Mouse (Mus musculus): Measurements from ENCODE around the gene Mat1a.

DNA sequence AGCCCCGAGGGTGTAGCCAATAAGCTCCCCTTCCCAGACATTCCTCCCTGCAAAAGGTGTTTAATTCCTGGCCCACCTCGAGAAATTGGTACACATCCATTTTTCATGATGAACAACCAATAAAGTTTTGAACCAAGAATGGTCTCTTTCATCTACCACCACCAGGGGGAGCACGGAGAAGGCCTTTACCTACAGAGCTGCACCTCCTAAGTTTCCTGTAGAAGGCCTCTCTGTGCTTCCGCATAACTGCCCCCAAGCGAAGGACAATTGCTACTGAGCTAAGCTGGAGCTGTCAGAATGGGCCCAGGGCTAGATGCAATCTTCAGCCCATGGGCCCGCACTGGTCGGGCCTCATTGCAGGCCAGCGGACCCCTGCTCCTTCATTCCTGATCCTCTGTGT is 14.1 kb upstream of the Mat1a start:
- TF ChIP-seq GATA1 (IDR thresholded peaks at IDR 0.05; ENCODE audit: low read depth, low read length) (no peak), CTCF (IDR thresholded peaks at IDR 0.05 in 2 of 3, conservative IDR thresholded peaks at IDR 0.05 in 1 of 3; ENCODE audit: control insufficient read depth in 1 of 3, insufficient read depth in 1 of 3, low read depth in 2 of 3, low read length in 3 of 3, poor library complexity in 1 of 3, severe bottlenecking in 1 of 3) (peak; percentile 54 to 67 (median 62))

All from MEL (cell line).